Mouse (Mus musculus) large intestine, adult 2 months (tissue): Measurements from ENCODE around the gene 6820408C15Rik. TPM values are rescaled to one million over a fixed set of nuclear protein-coding genes. Genes with fewer than 3 reads are reported as not detected.

Source experiments
- DNase-seq: peaks from one replicate; pipeline ENCODE4 v3.0.0-alpha.2; 2012; ENCODE audit warnings: low read depth, low spot score
- WGBS: fragments of 180-500 bp; shearing (Covaris S2); methylation state at CpG from one replicate; pipeline ENCODE4 v1.1.7; 2018; 5-methylcytosine and 5-hydroxymethylcytosine counted together
- polyA plus RNA-seq: library from polyadenylated mRNA; depleted of rRNA; stranded (reverse); fragments of >200 nt; gene quantifications from 2 replicates; pipeline ENCODE4 v1.2.3, GENCODE M21; 2012; rRNA removed

6820408C15Rik gene
- not detected in 2 replicates for polyA plus RNA-seq

DNA sequence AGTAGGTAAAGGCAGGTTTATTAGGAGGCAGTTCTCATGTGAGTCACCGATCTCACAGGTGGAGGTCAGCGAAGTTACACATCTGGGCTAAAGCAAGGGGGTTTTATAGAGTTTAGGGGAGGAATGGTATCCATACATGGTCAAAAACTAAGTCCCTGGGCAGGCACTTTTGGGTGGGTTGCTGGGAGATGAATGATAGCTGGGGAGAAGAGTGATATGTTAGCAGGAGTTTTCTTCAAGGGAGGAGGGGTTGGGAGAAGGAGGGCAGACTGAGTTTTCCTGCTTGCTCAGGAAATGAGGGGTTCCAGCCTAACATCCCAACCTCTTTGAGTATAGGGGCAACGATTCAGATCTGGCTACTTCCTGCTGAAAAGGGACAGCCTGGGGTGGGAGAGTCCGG is at the start of gene 6820408C15Rik:
Gene 6820408C15Rik, plus strand, starts transcription at position 301 of the 400 bp plus-strand sequence.
- 45% methylated on average over 4 of the region's 4 CpGs for WGBS
- no peak for DNase-seq

GRCm38 (mm10) chr2:152367917-152368316 is 47.5 kb upstream of the 6820408C15Rik start:
- DNase-seq, result no peak
- 62% methylated on average over 5 of the region's 5 CpGs for WGBS

DNA sequence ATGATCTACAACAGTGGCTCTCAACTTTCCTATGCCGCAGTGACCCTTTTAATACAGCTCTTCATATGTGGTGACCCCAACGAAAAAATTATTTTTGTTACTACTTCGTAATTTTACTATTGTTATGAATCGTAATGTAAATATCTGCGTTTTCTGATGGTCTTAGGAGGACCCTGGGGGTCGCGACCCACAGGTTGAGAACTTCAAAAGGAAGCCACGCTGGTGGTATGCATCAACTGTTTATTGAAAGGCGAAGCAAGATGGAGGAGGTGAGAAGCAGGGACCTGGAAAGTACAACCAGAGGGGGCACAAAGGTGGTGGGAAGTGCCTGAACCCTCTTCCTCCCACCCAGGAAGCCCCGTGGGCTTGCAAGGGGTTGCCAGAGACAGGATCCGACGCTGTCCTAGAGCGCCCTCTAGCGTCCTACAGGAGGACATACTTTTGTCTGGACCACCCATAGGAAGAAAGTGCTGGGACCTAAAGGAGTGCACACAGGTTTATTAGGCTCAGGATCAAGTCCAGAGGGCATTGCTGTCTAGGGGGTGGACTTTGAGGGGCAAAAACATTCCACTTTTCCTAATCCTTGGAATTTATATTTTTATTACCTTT is 46.8 kb upstream of the 6820408C15Rik start:
- no peak for DNase-seq
- WGBS, result 29% methylated on average over 14 of the region's 14 CpGs

DNA sequence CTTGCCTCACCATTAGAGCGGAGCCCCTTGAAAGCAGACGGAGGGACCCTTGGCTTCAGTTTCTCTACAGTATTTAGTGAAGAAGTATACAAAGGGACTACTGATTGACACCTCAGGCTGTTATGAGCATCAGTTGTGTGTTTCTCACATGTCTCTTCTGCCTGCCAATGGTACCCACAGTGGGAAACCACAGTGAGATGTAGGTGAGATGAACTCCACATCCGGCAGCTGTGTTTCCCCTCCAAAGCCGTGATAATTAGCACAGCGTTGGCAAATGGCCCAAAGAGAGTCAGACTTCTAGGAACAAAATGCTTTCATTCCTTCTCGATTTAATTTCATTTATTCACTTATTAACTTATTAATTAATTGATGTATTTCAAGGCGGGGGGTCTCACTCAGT is 43.3 kb upstream of the 6820408C15Rik start:
- no peak for DNase-seq
- WGBS, result 83% methylated on average over 7 of the region's 7 CpGs

DNA sequence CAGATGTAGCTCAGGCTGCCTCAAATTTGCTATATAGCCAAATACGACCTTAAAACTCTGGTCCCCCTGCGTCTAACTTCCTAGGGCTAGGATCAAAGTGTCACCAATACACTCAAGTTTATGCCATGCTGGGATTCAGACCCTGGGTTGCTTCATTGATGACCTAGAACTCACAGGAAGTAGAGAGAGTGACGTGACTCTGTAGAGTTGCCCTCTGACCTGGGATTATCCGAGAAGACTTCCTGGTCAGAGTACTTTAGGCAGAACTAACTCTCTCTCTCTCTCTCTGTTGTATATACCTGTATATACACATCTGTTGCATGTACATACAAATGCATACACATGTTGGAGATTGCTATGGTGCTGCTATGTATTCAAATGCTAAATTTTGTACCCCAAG is 42.7 kb upstream of the 6820408C15Rik start:
- 46% methylated on average over 4 of the region's 4 CpGs for WGBS
- DNase-seq, result no peak

DNA sequence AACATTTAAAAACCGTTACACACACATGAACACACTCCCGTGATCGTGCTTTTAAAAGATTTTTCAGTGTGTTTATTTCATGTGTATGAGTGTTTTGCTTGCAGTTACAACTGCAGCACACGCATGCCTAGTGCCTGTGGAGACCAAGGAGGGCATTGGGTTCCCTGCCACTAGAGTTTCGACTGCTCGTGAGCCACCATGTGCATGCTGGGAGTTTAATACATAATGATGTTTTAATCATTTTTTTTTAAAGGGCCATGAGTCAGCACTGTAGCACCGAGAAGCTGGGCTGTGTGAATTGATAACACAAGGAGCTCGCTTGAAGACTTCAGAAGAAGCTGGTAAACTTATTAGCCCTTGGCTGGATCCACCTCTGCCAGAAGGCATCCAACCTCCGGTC is 41.8 kb upstream of the 6820408C15Rik start:
- no peak for DNase-seq
- 72% methylated on average over 9 of the region's 9 CpGs for WGBS

DNA sequence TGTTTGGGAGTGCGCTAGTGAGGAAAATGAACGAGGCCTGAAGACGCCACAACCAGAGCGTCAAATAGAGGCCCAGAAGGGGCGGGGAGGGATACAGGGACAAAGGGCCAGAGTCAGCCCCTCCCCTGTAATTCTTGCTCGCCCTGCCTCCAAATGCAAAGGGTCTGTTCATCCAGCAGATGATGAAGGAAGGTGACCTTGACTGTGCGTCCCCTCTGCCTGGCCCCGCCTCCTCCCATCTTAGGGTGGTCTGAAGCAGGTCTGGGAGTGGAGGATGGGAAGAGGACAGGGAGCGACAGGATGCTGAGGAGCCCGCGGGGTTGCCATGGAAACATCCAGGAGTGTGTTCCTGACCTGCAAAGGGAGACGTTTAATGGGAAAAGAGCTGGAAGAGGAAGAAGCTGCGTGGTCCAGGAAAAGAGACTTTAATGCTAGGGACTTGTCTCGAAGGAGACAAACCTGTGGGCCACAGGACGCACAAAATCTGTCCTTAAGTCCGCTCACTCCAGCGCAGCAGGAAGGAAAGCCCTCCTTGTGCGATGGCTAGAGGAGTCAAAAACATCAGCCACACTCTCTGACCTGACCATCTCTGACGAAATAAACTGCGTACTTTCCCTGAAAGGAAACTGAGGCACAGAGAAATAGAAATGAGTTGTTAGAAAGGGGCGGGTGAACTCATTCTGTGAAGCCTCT is 39.6 kb upstream of the 6820408C15Rik start:
- 12% methylated on average over 21 of the region's 21 CpGs for WGBS
- DNase-seq, result no peak

GRCm38 (mm10) chr2:152376345-152376741 is 39.0 kb upstream of the 6820408C15Rik start, which contains the start of gene Nrsn2:
TSS of gene Nrsn2 (minus strand) at chr2:152376638.
- no peak for DNase-seq
- 8% methylated on average over 16 of the region's 16 CpGs for WGBS

GRCm38 (mm10) chr2:152384191-152384590 is 31.2 kb upstream of the 6820408C15Rik start:
- no peak for DNase-seq
- 77% methylated on average over 4 of the region's 4 CpGs for WGBS

DNA sequence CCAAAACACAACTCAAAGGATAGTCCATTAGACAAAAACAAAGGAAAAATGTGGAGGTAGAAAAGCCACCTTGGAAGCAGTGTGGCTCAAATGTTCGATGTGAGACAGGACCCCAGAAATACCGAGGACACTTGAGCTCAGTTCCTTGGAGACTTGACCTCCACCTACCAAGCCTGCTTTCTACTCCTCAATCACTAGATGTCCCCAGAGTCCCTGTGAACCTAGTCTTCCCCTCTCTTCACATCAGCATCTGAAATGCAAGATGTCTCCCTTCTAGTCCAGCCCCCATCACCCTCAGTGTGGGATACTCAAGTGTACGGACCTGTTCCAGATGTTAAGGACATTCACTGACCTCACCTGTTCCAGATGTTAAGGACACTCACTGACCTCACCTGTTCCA is 22.6 kb upstream of the 6820408C15Rik start:
- DNase-seq, result no peak
- 25% methylated on average over 3 of the region's 3 CpGs for WGBS

GRCm38 (mm10) chr2:152393225-152394017 is 22.0 kb upstream of the 6820408C15Rik start:
- no peak for DNase-seq
- WGBS, result 71% methylated on average over 9 of the region's 9 CpGs

- DNase-seq, result no peak
- WGBS, result 62% methylated on average over 13 of the region's 13 CpGs
These were observed 20.0 kb upstream of the 6820408C15Rik start for GRCm38 (mm10) chr2:152395271-152395920.

- WGBS, result 3% methylated on average over 46 of the region's 46 CpGs
- no peak for DNase-seq
These were observed 19.0 kb upstream of the 6820408C15Rik start for GRCm38 (mm10) chr2:152396110-152397003.

- WGBS, result under 1% methylated on average over 77 of the region's 77 CpGs
- DNase-seq, result no peak
These were observed 18.3 kb upstream of the 6820408C15Rik start for GRCm38 (mm10) chr2:152397004-152397589.

- under 1% methylated on average over 82 of the region's 104 CpGs for WGBS
- DNase-seq, result peak; percentile 56
These were observed 17.5 kb upstream of the 6820408C15Rik start, which contains the start of gene Sox12 for GRCm38 (mm10) chr2:152397680-152398435. TSS of gene Sox12 (minus strand) at chr2:152398063.

- WGBS, result under 1% methylated on average over 38 of the region's 38 CpGs
- peak; percentile 78 for DNase-seq
These were observed 16.7 kb upstream of the 6820408C15Rik start for GRCm38 (mm10) chr2:152398691-152399090.

- no peak for DNase-seq
- WGBS, result 8% methylated on average over 13 of the region's 13 CpGs
These were observed 16.3 kb upstream of the 6820408C15Rik start for GRCm38 (mm10) chr2:152399122-152399542.

DNA sequence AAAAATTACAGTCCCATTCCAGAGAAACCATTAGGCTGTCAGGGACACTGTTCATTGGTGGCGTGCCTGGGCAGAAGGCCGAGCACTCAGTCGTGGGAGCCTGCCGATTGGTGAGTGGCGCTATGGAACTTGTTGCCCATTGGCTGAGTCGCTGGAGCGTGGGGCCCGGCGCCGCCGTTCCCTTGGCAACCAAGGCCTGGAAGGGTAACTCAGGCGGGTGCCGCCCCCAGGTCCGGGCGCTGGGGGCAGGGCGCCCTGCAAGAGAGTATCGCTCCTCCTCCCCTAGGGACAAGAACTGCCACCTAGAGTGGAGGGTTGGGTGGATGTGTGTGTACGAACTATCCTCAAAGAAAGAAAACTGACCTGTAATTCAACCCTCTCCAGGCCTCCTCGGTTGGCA is 9.3 kb upstream of the 6820408C15Rik start:
- under 1% methylated on average over 19 of the region's 19 CpGs for WGBS
- peak; percentile 50 for DNase-seq
